Mouse (Mus musculus) MEL (cell line): ENCODE measurements around the gene Olfr149. TPM values are rescaled to one million over a fixed set of nuclear protein-coding genes. Genes with fewer than 3 reads are reported as not detected.

ENCODE experiments used
- DNase-seq: peaks from one replicate; pipeline ENCODE4 v3.0.0; 2011; ENCODE audit warnings: low read depth, low spot score
- H3K27ac ChIP-seq: 2 replicates; pipeline ENCODE4 v1.5.1; 2012; ENCODE audit warnings: low read depth, mild to moderate bottlenecking, control low read depth, low read length, moderate library complexity; ENCODE audit not compliant: control insufficient read depth
- H3K27me3 ChIP-seq, 2 experiments: fragments of 150-350 bp in 1 of 2; sonication (generic) in 1 of 2; 2 replicates each; pipeline ENCODE4 v1.6.1; 2012; ENCODE audit warnings: low read length in 2 of 2, mild to moderate bottlenecking in 2 of 2, improper control_type of control experiment in 1 of 2, moderate library complexity in 1 of 2; ENCODE audit not compliant: insufficient read depth in 2 of 2, control insufficient read depth in 1 of 2
- H3K36me3 ChIP-seq, 2 experiments: 2 replicates each; pipeline ENCODE4 v1.6.1; 2012 to 2014; ENCODE audit warnings: low read length in 2 of 2, improper control_type of control experiment in 1 of 2, inconsistent platforms in 1 of 2, mild to moderate bottlenecking in 1 of 2; ENCODE audit not compliant: insufficient read depth in 2 of 2, control insufficient read depth in 1 of 2
- H3K4me1 ChIP-seq, 2 experiments: fragments of 150-350 bp in 1 of 2; sonication (generic) in 1 of 2; 2 replicates each; pipeline ENCODE4 v1.6.1; 2012; ENCODE audit warnings: low read length in 2 of 2, improper control_type of control experiment in 1 of 2, mild to moderate bottlenecking in 1 of 2; ENCODE audit not compliant: insufficient read depth in 2 of 2, control insufficient read depth in 1 of 2
- H3K4me3 ChIP-seq, 2 experiments: fragments of 150-350 bp in 1 of 2; sonication (generic) in 1 of 2; 2 replicates each; pipeline ENCODE4 v1.5.1; 2012; ENCODE audit warnings: low read depth in 2 of 2, low read length in 2 of 2, mild to moderate bottlenecking in 2 of 2, moderate library complexity in 2 of 2, control low read depth in 1 of 2, improper control_type of control experiment in 1 of 2; ENCODE audit not compliant: control insufficient read depth in 1 of 2, insufficient read depth in 1 of 2
- H3K79me2 ChIP-seq: 2 replicates; pipeline ENCODE4 v1.6.1; 2012; ENCODE audit warnings: mild to moderate bottlenecking, low read length, moderate library complexity; ENCODE audit not compliant: control insufficient read depth, poor library complexity, insufficient read depth
- H3K9ac ChIP-seq: 2 replicates; pipeline ENCODE4 v1.6.1; 2012; ENCODE audit warnings: low read depth, mild to moderate bottlenecking, control low read depth, low read length, moderate library complexity; ENCODE audit not compliant: control insufficient read depth, poor library complexity, severe bottlenecking
- H3K9me3 ChIP-seq: fragments of 150-350 bp; sonication (generic); replicated peaks from 2 replicates; pipeline ENCODE4 v1.6.1; 2012; ENCODE audit warnings: mild to moderate bottlenecking, low read length, improper control_type of control experiment, moderate library complexity; ENCODE audit not compliant: insufficient read depth
- BHLHE40 ChIP-seq: IDR thresholded peaks from 2 replicates; pipeline ENCODE4 v1.6.1; 2012; ENCODE audit warnings: low read depth, mild to moderate bottlenecking, inconsistent platforms, low read length, improper control_type of control experiment, borderline replicate concordance
- CHD2 ChIP-seq: IDR thresholded peaks from 2 replicates; pipeline ENCODE4 v1.6.1; 2011; ENCODE audit warnings: low read length, improper control_type of control experiment
- CTCF ChIP-seq, 3 experiments: IDR thresholded peaks in 2 of 3; conservative IDR thresholded peaks in 1 of 3; 2 replicates each; pipeline ENCODE4 v1.5.1; 2011 to 2012; ENCODE audit warnings: low read length in 3 of 3, low read depth in 2 of 3, mild to moderate bottlenecking in 2 of 3, improper control_type of control experiment in 1 of 3, inconsistent platforms in 1 of 3, mixed read lengths in 1 of 3, moderate library complexity in 1 of 3; ENCODE audit not compliant: control insufficient read depth in 1 of 3, insufficient read depth in 1 of 3, poor library complexity in 1 of 3, severe bottlenecking in 1 of 3
- ELF1 ChIP-seq: IDR thresholded peaks from 2 replicates; pipeline ENCODE4 v1.6.1; 2014; ENCODE audit warnings: low read depth, mild to moderate bottlenecking, inconsistent platforms, low read length, improper control_type of control experiment, moderate library complexity
- ETS1 ChIP-seq: IDR thresholded peaks from 2 replicates; pipeline ENCODE4 v1.6.1; 2012; ENCODE audit warnings: low read depth, mild to moderate bottlenecking, inconsistent platforms, low read length, improper control_type of control experiment, moderate library complexity
- GABPA ChIP-seq: IDR thresholded peaks from 2 replicates; pipeline ENCODE4 v1.6.1; 2012; ENCODE audit warnings: low read depth, mild to moderate bottlenecking, inconsistent platforms, low read length, improper control_type of control experiment, moderate library complexity
- JUND ChIP-seq: IDR thresholded peaks from 2 replicates; pipeline ENCODE4 v1.6.1; 2011; ENCODE audit warnings: low read depth, mild to moderate bottlenecking, improper control_type of control experiment, low read length
- KAT2A ChIP-seq: conservative IDR thresholded peaks from 2 replicates; pipeline ENCODE4 v1.6.1; 2012; ENCODE audit warnings: low read depth, low read length, improper control_type of control experiment, inconsistent platforms
- MAFK ChIP-seq: IDR thresholded peaks from 2 replicates; pipeline ENCODE4 v1.6.1; 2011; ENCODE audit warnings: low read depth, mild to moderate bottlenecking, low read length, improper control_type of control experiment, borderline replicate concordance
- MAX ChIP-seq: IDR thresholded peaks from 2 replicates; pipeline ENCODE4 v1.6.1; 2011; ENCODE audit warnings: low read length, improper control_type of control experiment
- MAZ ChIP-seq: IDR thresholded peaks from 2 replicates; pipeline ENCODE4 v1.6.1; 2012; ENCODE audit warnings: low read depth, mild to moderate bottlenecking, inconsistent platforms, low read length, improper control_type of control experiment
- MYB ChIP-seq: IDR thresholded peaks from 2 replicates; pipeline ENCODE4 v1.6.1; 2011; ENCODE audit warnings: mild to moderate bottlenecking, low read depth, low read length, improper control_type of control experiment
- MYC ChIP-seq: IDR thresholded peaks from 2 replicates; pipeline ENCODE4 v1.6.1; 2011; ENCODE audit warnings: low read depth, mild to moderate bottlenecking, low read length, improper control_type of control experiment, moderate library complexity
- NRF1 ChIP-seq: IDR thresholded peaks from 2 replicates; pipeline ENCODE4 v1.6.1; 2014; ENCODE audit warnings: low read depth, mild to moderate bottlenecking, inconsistent platforms, low read length, improper control_type of control experiment, moderate library complexity; ENCODE audit not compliant: poor library complexity, insufficient read depth, severe bottlenecking
- POLR2AphosphoS2 ChIP-seq: IDR thresholded peaks from 2 replicates; pipeline ENCODE4 v1.6.1; 2011; ENCODE audit warnings: low read length, improper control_type of control experiment
- POLR2AphosphoS5 ChIP-seq: IDR thresholded peaks from 2 replicates; pipeline ENCODE4 v1.6.1; 2012; ENCODE audit warnings: low read depth, borderline replicate concordance, mild to moderate bottlenecking, inconsistent platforms, low read length, moderate library complexity, mixed read lengths
- RCOR1 ChIP-seq: IDR thresholded peaks from 2 replicates; pipeline ENCODE4 v1.6.1; 2012; ENCODE audit warnings: low read depth, mild to moderate bottlenecking, inconsistent platforms, low read length, improper control_type of control experiment
- SIN3A ChIP-seq: IDR thresholded peaks from 2 replicates; pipeline ENCODE4 v1.6.1; 2012; ENCODE audit warnings: low read length, improper control_type of control experiment, inconsistent platforms
- UBTF ChIP-seq: IDR thresholded peaks from 2 replicates; pipeline ENCODE4 v1.6.1; 2012; ENCODE audit warnings: low read depth, mild to moderate bottlenecking, inconsistent platforms, low read length, improper control_type of control experiment, moderate library complexity, borderline replicate concordance; ENCODE audit not compliant: insufficient read depth
- USF1 ChIP-seq: IDR thresholded peaks from 2 replicates; pipeline ENCODE4 v1.6.1; 2014; ENCODE audit warnings: low read depth, mild to moderate bottlenecking, inconsistent platforms, low read length, improper control_type of control experiment, moderate library complexity
- USF2 ChIP-seq, 2 experiments: IDR thresholded peaks; 2 replicates each; pipeline ENCODE4 v1.6.1; 2011 to 2012; ENCODE audit warnings: improper control_type of control experiment in 2 of 2, low read length in 2 of 2, borderline replicate concordance in 1 of 2, inconsistent platforms in 1 of 2, low read depth in 1 of 2, mild to moderate bottlenecking in 1 of 2; ENCODE audit not compliant: insufficient read depth in 1 of 2
- ZKSCAN1 ChIP-seq: IDR thresholded peaks from 2 replicates; pipeline ENCODE4 v1.6.1; 2012; ENCODE audit warnings: low read depth, mild to moderate bottlenecking, inconsistent platforms, low read length, improper control_type of control experiment, moderate library complexity
- ZNF384 ChIP-seq: IDR thresholded peaks from 2 replicates; pipeline ENCODE4 v1.6.1; 2012; ENCODE audit warnings: low read depth, mild to moderate bottlenecking, inconsistent platforms, low read length, improper control_type of control experiment
- polyA plus RNA-seq, 2 experiments: library from polyadenylated mRNA; stranded (reverse) in 1 of 2; unstranded in 1 of 2; fragments of >175 nt in 1 of 2; fragments of >200 nt in 1 of 2; gene quantifications; 2 replicates each; pipeline versions ENCODE4 v1.2.1 to v1.2.4; 2012; ENCODE audit warnings: low replicate concordance in 2 of 2, low read depth in 1 of 2; ENCODE audit not compliant: insufficient read length in 2 of 2, insufficient read depth in 1 of 2, missing spikeins in 1 of 2
- total RNA-seq: library from RNA; depleted of rRNA; stranded (reverse); fragments of 300-350 nt; gene quantifications from 2 replicates; pipeline ENCODE4 v1.2.3, GENCODE M21; 2012

Gene Olfr149
- total and polyA plus RNA-seq, 3 experiments, result not detected

GRCm38 (mm10) chr9:39679280-39679679 lies 27.6 kb downstream of the Olfr149 start:
- Histone ChIP-seq H3K4me3 (no peak overlapping the region), H3K27ac (no peak overlapping the region), H3K4me1 (no peaks in the 10 kb centered on the region), H3K36me3 (no peaks in the 10 kb centered on the region), H3K27me3 (no peaks in the 10 kb centered on the region), H3K9ac (no peak overlapping the region), H3K9me3 (no peaks in the 10 kb centered on the region), H3K79me2 (no peaks in the 10 kb centered on the region)
- DNase-seq, result no peak
- TF ChIP-seq MAFK (no peak), UBTF (no peak), MYC (no peak), ZNF384 (no peak), MAX (no peak), NRF1 (no peak), BHLHE40 (no peak), MYB (no peak), USF2 (IDR thresholded peaks at IDR 0.05; ENCODE audit: borderline replicate concordance in 1 of 2, insufficient read depth in 1 of 2, low read depth in 1 of 2, low read length in 2 of 2) (no peak)

- no peaks in the 10 kb centered on the region for H3K4me1 ChIP-seq
- no peak overlapping the region for H3K4me3 ChIP-seq
- no peaks in the 10 kb centered on the region for H3K36me3 ChIP-seq
- no peak overlapping the region for H3K27ac ChIP-seq
- H3K27me3 ChIP-seq, result no peaks in the 10 kb centered on the region
- no peaks in the 10 kb centered on the region for H3K9me3 ChIP-seq
- TF ChIP-seq KAT2A (no peak), MYC (no peak), RCOR1 (no peak), SIN3A (no peak), CHD2 (no peak), CTCF (IDR thresholded peaks at IDR 0.05 in 2 of 3, conservative IDR thresholded peaks at IDR 0.05 in 1 of 3; ENCODE audit: control insufficient read depth in 1 of 3, insufficient read depth in 1 of 3, low read depth in 2 of 3, low read length in 3 of 3, poor library complexity in 1 of 3, severe bottlenecking in 1 of 3) (no peak), NRF1 (no peak), ZKSCAN1 (no peak), POLR2AphosphoS5 (no peak), JUND (no peak), POLR2AphosphoS2 (no peak), ETS1 (no peak), ELF1 (no peak), USF2 (IDR thresholded peaks at IDR 0.05; ENCODE audit: borderline replicate concordance in 1 of 2, insufficient read depth in 1 of 2, low read depth in 1 of 2, low read length in 2 of 2) (no peak), ZNF384 (no peak), MAZ (no peak), GABPA (no peak), MYB (no peak), MAFK (no peak), USF1 (no peak)
- H3K9ac ChIP-seq, result no peak overlapping the region
- no peaks in the 10 kb centered on the region for H3K79me2 ChIP-seq
- DNase-seq, result no peak
These were observed 28.4 kb downstream of the Olfr149 start for GRCm38 (mm10) chr9:39678557-39678956.
